Mouse (Mus musculus) induced T-regulatory cell, adult 2 months (primary cell): ENCODE data around the gene Kcna5.

ENCODE experiments used
- DNase-seq: peaks from one replicate; pipeline ENCODE4 v3.0.0-alpha.2; 2012; ENCODE audit warnings: low read depth

Gene Kcna5

DNA sequence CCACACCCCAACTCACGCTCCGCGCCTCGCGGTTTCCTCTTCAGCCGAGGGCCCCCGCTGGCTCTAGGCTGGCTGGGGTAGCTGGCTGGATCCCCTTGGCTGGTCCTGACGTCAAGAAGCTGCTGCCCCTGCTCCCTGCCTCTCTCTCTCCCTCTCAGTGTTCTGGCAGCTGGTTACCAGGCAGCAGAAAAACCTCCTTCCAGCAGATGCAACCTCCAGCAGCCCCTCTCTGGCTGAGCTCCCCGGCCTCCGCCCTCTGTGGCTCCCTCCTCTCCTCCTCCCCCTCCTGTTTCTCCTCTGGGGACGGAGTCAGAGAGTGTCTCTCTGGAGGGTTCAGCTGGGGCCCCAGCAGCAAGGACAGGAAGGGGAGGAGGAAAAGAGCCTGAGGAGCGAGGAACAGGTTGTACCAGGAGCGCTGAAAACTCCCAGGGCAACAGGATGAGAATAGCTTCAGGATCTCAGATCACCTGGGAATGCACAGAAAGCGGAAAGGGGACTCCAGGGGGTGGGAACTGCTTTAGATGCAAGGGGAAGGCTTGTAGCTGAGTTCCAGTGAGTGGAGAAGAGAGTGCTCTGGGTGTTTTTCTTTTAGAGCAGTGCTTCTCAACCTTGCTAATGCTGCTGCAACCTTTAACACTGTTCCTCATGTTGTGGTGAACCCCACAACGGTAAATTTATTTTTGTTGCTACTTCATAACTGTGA, at the start of gene Kcna5:
Gene Kcna5 (minus strand): TSS at position 205 of the 703 bp plus-strand sequence.
- DNase-seq = no peak

DNA sequence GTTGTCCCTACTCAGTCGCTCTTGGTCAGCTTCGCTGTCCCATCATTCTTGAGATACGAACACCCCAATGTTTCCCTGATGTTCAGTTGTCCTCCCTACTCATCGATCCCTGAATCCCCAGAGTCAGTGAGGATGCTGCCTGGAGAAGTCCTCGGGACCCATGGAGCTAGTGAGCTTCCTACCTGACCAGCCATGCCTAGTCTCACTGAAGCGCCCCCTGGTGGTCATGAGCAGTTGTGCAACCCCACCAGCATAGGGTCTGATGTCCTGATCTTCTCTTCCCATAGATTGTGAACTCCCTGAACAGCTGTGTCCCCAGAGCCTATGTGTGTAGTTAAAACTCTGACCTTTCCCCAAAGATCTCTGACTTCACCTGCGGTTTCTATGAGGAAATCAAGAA, 47.9 kb upstream of the Kcna5 start:
- DNase-seq = peak; percentile 34

DNA sequence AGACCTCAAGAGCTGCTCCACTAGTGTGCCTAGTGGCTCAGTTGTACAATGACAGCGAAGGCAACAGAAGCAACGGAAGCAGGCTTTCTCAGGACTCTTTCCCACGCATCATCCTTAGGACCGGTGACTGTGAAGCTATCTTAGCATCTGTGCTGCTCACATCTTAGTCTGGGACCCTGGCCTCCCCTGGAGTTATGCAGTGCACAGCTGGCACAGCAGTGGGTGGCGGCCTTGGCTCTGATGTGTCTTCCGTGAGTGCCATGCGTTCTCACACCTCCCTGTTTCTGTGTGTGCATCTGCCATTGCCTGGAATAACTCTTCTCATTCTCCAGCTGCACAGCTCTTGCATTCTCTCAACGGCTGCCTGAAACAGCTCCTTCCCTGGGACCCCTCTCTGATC, 46.4 kb upstream of the Kcna5 start:
- no peak for DNase-seq

DNA sequence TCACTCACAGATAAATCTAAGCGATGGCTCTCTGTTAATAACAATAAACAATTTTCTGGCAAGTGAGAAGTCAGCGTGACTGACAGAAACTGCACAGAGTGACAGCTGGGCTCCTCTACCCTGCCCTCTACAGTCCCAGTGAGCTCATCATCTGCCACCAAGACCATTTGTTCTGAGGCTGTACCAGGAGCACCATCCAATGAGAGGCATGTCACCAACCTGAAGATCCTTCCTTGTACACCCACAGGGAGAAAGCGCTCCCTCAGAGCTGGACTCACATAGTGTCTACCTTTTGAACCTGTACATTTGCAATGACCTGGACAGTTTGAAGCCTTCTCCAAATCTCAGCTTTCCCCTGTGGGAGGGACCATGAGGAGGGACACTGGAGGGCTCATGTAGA, 45.4 kb upstream of the Kcna5 start:
- DNase-seq = no peak

- DNase-seq = no peak
Observed at GRCm38 (mm10) chr6:126577415-126577814, 42.2 kb upstream of the Kcna5 start.

DNA sequence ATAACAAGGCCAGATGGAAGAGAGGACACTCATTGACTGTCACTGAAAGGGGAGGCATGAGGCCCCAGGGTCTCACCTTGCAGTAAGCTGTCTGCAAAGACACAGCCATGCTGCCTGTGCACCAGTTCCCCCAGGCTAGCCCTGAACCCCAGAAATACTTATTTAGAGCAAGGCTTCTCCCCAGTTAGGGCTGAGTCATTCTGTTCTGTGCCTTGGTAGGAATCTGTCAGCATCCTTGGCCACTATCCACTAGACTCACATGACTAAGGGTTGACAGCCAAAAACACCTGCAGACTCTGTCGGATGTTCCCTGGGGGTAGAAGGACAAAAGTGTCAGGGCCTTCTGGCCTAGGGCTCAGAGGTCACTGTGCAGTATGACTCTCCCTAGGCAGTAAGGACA, 41.4 kb upstream of the Kcna5 start:
- no peak for DNase-seq

DNA sequence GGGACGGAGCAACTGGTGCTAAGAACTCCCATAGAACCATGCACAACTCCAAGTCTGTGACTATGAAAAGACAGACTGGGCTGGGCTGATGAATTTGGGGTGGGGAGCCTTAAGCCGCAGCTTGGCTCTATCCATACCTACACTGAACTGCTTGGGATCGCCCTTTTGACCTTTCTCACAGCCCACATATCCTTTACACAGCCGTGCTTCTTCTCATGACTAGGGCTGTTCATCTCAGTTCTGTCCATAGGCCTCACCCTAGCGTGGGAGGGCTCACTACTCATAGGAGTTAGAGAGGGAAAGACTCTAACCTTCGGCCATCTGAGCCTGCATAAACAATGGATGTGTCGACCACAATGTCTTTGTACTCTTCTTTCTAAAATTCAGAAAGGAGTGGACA, 39.6 kb upstream of the Kcna5 start:
- DNase-seq = no peak

GRCm38 (mm10) chr6:126573021-126573420, 37.8 kb upstream of the Kcna5 start:
- DNase-seq = no peak

DNA sequence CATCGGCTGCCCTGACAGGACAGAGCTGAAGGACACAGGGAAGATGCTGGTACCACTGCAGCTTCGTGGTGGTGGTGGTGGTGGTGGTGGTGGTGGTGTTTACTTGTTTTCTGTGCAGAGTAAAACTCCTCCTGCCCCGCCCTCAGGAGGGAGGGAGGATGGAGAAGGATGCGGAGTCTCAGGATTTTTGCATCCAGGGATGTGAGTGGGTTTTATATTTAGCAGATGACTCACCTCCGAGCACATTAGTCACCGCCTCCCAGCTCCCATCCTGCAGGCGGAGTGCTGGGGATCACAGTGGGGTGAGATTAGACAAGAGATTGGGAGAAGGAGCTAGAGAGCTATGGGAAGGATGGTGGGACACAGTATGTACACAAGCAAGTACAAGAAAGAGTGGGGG, 34.6 kb upstream of the Kcna5 start:
- DNase-seq = no peak

GRCm38 (mm10) chr6:126568046-126568830, 33.0 kb upstream of the Kcna5 start:
- DNase-seq = no peak

DNA sequence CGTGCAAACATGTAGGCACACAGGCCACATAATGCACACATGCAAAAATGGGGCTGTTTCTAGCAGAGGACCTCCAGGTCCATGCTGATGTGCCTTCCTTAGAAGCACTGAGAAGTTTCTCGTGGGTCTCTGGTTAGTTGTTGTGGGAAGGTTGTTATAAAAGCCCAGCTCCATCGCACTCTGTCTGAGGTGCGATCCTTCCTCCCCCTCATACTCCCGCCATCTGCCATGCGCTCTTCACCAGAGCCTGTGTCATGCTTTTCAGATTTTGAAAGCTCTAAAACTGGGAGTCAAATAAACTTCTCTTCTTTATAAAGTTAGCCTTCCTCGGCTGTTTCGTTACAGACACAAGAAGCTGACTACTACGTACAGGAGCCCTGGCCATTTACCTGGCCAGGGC, 32.1 kb upstream of the Kcna5 start:
- DNase-seq = no peak

DNA sequence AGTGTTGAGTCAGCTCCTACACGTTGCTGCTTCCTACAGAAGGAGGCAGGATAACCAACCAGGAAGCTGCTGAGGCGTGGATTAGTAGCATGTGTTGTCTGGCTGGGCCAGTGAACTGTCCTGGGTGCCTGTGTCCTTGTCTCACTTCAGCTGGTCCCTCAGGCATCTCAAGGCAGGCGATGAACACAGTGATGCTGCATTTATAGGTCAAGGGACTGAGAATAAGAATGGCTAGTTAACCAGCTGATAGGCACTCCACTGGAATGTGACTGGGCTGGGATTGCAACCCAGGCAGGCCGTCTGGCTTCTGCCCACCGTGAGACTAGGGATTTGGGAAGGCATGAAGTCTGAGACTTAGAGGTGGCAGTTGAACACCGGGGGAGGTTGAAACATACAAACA, 29.2 kb upstream of the Kcna5 start:
- no peak for DNase-seq

DNA sequence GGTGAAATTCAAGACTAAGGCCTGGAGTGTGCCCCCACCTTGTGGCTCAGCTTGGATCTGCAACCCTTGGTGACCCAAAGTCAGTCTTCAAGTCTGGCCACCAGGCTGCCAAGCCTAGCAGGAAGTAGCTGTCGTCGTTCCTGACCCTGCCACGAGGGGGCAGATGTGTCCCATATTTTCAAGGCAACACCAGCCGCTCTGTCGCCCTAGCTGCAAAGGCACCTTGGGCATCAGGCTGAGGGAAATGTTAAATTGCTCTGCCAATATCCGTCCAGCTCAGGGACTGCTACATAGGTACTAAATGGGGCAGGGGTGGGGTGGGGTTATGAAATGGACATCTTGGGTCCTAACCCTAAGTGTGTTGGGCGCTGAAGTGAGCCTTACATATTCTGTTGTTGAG, 28.7 kb upstream of the Kcna5 start:
- DNase-seq = peak; percentile 66

DNA sequence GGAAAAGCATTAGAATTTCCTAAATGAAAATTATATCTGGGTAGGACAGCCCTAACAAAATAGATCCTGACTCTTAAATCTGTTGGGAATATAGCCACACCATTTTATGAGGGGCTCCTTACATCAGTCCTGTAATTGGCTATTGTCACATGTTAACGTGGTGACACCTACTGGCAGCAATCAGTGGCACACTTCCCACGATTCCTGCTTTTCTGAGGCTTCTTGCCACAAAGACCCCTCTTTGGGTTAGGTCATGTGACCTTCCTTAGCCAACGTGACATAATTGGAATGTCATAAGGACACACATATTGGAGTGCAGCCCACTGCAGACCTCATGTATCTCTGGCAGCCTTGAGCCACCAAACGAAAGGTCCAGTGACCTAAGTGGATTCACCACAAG, 26.5 kb upstream of the Kcna5 start:
- DNase-seq = no peak

GRCm38 (mm10) chr6:126560696-126561095, 25.5 kb upstream of the Kcna5 start:
- DNase-seq = no peak

DNA sequence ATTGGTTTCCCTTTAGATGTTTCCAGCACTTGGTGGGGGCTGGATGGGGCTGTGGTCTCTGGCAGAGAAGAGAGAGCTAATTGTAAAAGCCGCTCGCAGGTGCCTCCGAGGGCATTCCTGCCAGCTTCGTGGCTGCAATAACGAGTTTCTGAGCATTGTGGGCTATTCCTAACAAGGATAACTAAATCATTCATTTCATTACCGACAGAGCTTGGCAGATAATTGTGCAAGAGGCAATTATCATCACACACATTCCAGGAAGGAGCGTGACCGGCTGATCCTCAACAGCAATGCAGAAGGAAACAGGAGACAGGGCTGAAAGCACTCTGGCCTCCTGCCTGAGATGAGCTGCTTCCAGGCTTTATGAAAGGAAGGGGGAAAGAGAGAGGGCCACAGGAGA, 24.8 kb upstream of the Kcna5 start:
- no peak for DNase-seq

- no peak for DNase-seq
Observed at GRCm38 (mm10) chr6:126558276-126558675, 23.1 kb upstream of the Kcna5 start.

DNA sequence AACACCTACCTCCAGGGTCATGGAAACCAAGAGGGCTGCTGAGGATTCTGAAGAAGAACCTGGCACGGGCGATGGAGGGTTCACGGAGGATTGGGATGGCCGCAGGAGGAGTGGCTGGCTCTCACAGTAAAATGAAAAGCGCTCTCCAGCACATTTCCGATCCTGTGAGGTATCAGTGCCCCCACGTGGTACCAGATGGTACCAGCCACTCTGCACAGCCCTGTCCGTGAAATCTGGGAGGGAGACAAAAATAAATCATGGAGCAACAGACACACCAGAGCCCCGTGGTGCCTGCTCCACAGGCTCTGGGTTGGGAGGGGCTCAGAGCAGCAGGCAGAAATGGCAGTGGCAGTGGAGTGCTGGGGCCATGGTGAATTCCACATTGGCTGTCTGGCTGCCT, 18.6 kb upstream of the Kcna5 start:
- no peak for DNase-seq

- DNase-seq = peak; percentile 55
Observed at GRCm38 (mm10) chr6:126551862-126552395, 16.7 kb upstream of the Kcna5 start.

DNA sequence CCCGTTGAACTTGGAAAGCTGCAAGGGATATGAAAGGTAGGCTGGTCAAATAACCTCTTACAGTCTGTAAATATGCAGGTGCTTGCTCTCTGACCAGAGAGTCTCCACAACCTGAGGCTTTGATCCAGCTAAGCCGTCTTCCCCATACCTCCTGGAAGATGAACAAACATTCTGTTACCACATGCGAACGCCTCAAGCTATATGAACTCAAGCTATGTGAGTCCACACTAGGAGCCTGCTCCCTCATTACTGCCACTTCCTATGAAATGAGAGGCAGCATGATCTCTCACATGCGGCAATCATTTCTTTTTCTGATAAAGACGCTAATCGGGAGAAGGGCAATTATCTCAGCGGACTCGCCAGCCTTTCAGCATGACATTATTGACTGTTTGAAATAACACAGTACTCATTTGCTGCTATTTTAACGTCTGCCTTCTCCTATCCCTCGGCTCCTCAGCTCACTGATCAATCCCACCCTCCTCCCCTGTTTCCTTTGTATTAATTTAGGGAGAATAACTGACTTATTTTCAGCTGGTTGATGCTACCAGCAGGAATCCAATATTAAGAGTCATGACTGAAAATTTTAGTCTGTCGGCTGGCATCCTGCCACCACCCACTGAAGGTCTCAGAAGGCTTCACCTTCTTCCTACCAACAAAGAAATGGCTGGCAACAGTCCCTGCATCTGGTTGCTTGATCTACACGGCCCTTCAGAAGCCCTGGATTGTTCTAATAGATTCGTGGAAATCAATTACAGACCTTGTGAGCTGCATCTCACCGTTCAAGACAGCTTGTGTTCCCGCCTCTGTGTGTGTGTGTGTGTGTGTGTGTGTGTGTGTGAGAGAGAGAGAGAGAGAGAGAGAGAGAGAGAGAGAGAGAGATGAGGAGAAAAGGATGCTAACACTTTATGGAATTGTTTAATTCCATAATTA, 9.2 kb upstream of the Kcna5 start:
- DNase-seq = no peak

- DNase-seq = no peak
Observed at GRCm38 (mm10) chr6:126542724-126543123, 7.5 kb upstream of the Kcna5 start.

- no peak for DNase-seq
Observed at GRCm38 (mm10) chr6:126537512-126537911, 2.3 kb upstream of the Kcna5 start.
